Mouse (Mus musculus): ENCODE data around the gene Tnfaip1.

Tnfaip1 gene

DNA sequence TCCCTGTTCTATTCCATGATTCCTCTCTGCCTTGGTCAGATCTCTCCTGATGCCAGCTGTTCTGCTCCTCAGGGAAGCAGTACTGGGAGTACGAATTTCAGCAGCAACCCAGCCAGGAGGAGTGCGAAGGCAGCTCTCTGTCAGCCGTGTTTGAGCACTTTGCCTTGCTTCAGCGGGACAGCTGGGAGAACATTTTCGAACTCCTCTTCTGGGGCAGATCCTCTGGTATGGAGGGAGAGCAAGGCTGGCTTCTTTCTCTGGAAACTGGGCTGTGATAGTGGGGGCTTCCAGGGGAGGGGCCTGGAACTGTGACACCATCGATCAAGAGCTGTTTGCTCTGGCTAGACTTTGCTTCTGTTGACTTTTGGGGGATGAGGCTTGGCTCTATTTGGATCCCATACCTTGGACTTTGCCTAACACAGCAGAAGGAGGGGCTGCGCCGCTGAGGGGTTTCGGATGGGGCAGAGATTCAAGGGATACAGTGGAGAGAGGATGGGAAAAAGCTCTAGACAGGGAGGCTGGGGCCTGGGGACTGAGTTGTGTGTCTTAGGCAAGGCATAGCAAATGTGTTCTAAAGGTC lies 35.4 kb downstream of the Tnfaip1 start:
- DNase-seq (ENCODE audit: low spot score): no peak

DNA sequence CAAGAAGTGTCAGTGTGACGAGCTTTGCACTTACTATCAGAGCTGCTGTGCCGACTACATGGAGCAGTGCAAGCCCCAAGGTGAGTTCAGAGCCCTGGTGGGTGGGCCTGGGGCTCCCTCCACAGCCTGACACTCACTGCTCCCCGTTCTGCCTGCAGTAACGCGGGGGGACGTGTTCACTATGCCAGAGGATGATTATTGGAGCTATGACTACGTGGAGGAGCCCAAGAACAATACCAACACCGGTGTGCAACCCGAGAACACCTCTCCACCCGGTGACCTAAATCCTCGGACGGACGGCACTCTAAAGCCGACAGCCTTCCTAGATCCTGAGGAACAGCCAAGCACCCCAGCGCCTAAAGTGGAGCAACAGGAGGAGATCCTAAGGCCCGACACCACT lies 36.6 kb downstream of the Tnfaip1 start:
- DNase-seq (ENCODE audit: low spot score): no peak

DNA sequence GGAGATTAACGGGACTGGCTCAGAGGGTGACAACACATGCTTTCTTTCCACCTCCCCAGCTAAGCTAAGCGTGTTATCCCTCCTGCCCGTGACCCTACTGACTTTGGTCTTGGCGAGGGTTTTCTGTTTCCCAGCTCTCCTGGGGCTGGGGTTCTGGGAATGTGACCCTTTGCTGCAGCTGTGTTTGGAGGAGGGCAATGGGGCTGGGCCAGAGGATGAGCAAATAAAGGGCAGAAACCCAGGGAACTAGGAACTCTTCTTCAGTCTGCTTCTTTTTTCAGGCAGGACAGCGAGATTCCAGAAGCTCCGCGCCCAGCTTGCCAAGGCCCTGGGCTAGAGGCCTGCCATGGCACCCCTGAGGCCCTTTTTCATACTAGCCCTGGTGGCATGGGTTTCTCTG lies 37.1 kb downstream of the Tnfaip1 start, which contains the start of gene Vtn:
TSS of gene Vtn (plus strand) at position 88 of the 400 bp plus-strand sequence.
- no peak for DNase-seq (ENCODE audit: low spot score)

DNA sequence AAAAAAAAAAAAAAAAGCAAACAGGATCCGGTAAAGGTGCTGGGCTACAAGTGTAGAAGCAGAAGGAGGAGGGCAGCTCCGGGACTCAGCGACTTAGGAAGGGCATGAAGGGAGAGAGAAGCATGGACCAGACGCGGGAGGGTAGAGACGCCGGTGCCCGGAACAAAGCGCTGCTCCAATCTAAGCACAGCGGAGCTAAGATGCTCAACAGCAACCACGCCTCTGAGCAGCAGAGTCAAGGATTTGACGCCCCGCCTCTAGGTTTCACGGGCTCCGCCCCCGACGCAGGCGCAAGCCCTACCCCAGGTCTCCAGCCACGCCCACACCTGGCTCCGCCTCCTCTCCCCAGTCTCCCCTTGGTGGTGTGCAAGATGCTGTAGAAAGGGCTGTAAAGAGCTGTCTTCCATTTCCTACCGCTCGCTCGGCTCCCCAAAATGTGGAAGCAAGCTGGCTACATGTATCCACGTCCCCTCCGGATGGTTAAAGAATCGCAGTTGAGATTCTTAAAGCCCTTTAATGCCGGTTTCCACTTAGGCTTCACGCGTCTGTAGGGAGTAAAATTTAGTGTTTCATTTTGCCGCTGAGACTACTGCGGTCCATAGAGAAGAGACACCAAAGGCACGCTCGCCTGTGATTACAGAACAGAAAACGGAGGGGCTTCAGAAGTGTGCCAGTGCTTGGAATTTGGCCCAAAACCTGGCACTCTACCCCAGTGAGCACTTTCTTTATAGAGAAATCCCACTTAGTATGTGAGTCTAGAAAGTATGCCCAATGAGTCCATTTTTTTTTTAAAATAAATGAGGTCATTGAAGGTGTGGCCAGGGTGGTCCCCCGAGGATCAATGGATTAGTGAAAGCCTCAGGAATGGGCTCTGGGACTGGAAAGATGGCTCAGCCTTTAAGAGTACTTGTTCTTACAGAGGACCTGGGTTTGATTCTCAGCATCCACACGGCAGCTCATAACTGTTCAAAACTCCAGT lies 38.3 kb downstream of the Tnfaip1 start, which contains the start of gene Sarm1:
TSS of gene Sarm1 (minus strand) at position 211 of the 979 bp plus-strand sequence.
- DNase-seq (ENCODE audit: low spot score): peak; percentile 96

DNA sequence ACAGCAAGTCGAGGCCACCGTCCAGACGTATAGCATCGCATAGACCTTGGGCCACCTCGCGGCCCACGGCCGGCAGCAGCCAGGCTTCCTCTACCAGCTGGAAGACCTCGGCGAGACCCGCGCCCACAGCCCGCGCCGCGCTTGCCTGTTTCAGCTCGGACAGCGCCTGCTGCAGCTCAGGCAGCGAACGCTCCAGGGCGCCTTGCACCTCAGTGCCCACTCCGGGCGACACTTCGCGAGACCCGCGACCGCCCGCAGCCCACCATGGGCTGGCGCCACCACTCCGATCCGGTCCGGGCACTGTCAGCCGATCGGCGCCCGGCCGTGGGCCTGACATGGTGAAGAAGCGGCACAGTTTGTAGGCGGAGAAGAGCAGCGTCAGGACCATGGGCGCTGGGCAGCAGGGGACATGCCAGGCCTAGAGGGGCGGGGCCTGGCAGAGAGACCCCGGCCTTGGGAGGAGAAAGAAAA lies 39.0 kb downstream of the Tnfaip1 start:
- peak; percentile 41 for DNase-seq (ENCODE audit: low spot score)

DNA sequence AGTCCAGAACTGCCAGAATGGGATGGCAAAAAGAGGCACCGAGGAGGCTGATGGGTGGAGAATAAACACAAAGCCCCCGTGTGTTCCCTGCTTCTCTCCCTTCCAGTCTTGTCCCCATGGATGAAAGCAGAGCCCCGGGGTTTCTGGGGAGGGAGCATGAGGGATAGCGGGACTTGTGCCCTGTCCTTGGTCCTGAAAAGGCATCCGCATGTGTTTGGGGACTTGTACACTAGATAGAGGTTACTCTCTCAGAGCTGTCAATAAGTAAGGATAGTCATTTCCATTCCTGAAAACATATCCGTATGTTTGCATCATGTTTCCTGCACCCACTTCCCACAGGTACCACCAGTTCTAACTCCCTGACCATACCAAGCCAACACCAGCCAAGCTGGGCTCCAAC lies 40.2 kb downstream of the Tnfaip1 start:
- no peak for DNase-seq (ENCODE audit: low spot score)

- DNase-seq (ENCODE audit: low spot score): peak; percentile 32
Observed at GRCm38 (mm10) chr11:78490781-78491241, 45.3 kb downstream of the Tnfaip1 start.

DNA sequence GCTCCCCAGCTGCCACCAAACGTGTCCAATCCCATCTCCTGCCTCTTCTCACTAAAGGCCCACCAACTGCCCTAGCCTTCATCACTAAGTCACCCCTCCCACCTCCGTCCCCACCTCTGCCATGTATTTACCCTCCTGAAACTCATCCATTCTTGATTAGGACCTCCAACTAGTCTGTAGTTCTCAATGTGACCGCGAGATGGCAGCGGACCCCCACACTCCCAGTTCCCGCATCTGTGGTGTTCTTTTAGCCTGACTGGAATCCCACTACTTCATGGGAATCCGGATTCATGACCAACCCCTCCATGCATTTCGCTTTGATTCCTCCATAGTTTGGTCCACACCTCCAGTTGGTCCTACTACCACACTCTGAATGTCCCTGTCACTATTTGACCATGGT lies 48.0 kb downstream of the Tnfaip1 start:
- peak; percentile 82 for DNase-seq (ENCODE audit: low spot score)

DNA sequence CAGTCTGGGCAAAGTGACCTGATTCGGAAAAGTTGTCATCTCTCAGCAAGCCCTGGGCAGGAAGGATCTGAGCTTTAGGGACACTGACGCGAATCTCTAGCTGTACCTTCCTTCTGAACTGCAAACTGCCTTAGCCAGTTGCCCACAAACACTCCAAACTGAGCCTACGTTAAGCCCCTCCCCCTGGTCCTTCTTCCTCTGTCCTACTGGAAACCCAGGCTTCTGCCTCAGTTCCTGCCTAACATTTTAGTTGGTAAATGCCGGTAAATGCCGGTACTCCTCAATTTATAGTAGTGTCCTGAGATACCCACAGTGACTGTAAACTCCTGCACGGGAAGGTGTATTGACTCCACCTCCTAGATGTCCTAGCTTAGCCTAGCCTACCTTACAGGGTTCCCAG lies 52.5 kb downstream of the Tnfaip1 start:
- no peak for DNase-seq (ENCODE audit: low spot score)

DNA sequence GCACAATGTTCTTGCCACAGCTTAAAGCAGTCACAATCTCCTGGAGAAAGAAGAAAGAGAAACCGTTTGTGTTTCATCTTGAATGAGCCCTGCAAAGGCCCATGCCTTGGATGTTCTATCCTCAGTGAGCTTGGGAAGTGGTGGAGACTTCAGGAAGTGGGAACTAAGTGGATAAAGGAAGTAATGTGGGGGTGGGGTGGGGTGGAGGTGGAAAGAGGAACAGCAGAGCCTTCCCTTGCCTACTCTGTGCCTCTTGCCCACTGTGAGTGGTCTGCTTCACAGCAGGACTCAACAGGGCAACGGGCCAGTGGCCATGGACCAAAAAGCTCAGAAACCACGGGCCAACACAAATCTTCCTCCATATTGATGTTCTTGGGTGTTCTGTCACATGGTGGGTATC lies 60.8 kb downstream of the Tnfaip1 start:
- no peak for DNase-seq (ENCODE audit: low spot score)

Measured in layer of hippocampus, adult 11-12 months (tissue).